Mouse (Mus musculus) hindbrain, embryonic 11.5 days (tissue): ENCODE data around the gene Msl3. TPM values are rescaled to one million over a fixed set of nuclear protein-coding genes. Genes with fewer than 3 reads are reported as not detected.
"Not testable (repeated sequence)": the region's sequence is repeated elsewhere in the genome, so short reads cannot be mapped to it uniquely, and the experiment has no call there.

ENCODE experiments used
- ATAC-seq: fragments of 200-750 bp; cut with Nextera tagmentation; 2 replicates; pipeline ENCODE4 v1.8.0; 2017; ENCODE audit warnings: mild to moderate bottlenecking, moderate TSS enrichment, moderate library complexity; ENCODE audit not compliant: low FRiP score
- DNase-seq: peaks from one replicate; pipeline ENCODE4 v3.0.0-alpha.2; 2015; ENCODE audit warnings: low spot score
- H3K27ac ChIP-seq: fragments of 300-500 bp; sonication (generic); 2 replicates; pipeline ENCODE4 v1.5.1; 2014; ENCODE audit warnings: mild to moderate bottlenecking, low read depth, low read length
- H3K27me3 ChIP-seq: fragments of 300-500 bp; sonication (generic); 2 replicates; pipeline ENCODE4 v1.6.1; 2014; ENCODE audit warnings: mild to moderate bottlenecking, low read length, moderate library complexity, mixed read lengths; ENCODE audit not compliant: control insufficient read depth, insufficient read depth
- H3K36me3 ChIP-seq: fragments of 300-500 bp; sonication (generic); 2 replicates; pipeline ENCODE4 v1.6.1; 2014; ENCODE audit warnings: mild to moderate bottlenecking, low read length, moderate library complexity, mixed read lengths; ENCODE audit not compliant: control insufficient read depth, insufficient read depth
- H3K4me1 ChIP-seq: fragments of 300-500 bp; sonication (generic); replicated peaks from 2 replicates; pipeline ENCODE4 v1.6.1; 2014; ENCODE audit warnings: low read length, mixed read lengths; ENCODE audit not compliant: control insufficient read depth, insufficient read depth
- H3K4me2 ChIP-seq: fragments of 300-500 bp; sonication (generic); replicated peaks from 2 replicates; pipeline ENCODE4 v1.6.1; 2014; ENCODE audit warnings: mild to moderate bottlenecking, low read depth, low read length
- H3K4me3 ChIP-seq: fragments of 300-500 bp; sonication (generic); 2 replicates; pipeline ENCODE4 v1.5.1; 2014; ENCODE audit warnings: low read depth, low read length
- H3K9ac ChIP-seq: fragments of 300-500 bp; sonication (generic); 2 replicates; pipeline ENCODE4 v1.6.1; 2014; ENCODE audit warnings: low read depth, low read length
- H3K9me3 ChIP-seq: fragments of 300-500 bp; sonication (generic); 2 replicates; pipeline ENCODE4 v1.6.1; 2016; ENCODE audit warnings: low read length; ENCODE audit not compliant: control insufficient read depth
- WGBS: fragments of 180-500 bp; shearing (Covaris S2); extraction: QIAGEN DNeasy Blood & Tissue Kit; methylation state at CpG from one replicate; pipeline ENCODE4 v1.1.7; 2014; 5-methylcytosine and 5-hydroxymethylcytosine counted together
- polyA plus RNA-seq: library from polyadenylated mRNA; unstranded; fragments of >200 nt; fragmentation: Nextera tagmentation; extraction: Ambion mirVana; gene quantifications from 2 replicates; pipeline ENCODE4 v1.2.1, GENCODE M21; 2014

Msl3 gene
- polyA plus RNA-seq, result 28.3 and 36.9 TPM in 2 replicates

DNA sequence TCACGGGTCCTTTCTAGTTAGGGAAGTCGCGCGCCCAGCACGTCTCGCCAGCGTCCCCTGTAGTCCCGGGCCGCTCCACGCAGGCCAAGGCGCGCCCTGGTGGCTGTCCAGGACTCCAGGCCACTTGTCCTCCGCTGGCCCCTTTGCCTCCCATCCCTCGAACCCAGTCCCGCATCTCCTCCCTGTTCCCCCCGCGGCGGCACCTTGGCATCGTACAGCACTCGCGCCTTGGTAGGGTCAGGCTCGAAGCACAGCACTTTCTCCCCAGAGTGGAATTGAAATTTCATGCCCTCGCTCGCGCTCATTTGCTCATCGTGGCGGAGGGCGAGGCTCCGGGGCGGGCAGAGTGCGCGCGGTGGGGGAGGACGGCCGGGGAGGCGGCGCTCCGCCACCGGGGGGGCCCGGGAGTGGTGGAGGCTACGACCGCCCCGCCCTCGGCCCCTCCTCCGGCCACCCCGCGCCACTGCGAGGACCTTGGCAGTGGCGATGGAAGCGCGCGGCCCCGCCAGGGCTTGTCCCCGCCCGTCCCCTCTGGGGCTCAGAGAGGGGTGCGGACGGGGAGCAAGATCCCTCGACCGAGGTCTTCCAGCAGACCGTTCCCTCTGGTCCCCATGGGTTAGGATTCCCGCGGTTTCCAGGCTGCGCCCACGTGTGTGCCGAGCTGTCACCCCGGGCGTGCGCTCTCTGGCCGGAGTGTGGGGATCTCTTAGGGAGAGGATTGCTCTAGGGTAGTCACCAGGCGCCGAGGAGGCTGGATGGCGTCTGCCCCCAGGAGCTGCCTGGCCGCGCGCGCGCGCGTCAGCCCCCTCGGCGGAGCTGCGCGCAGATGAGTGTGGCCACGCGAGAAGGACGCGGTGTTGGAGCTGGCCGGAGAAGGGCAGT lies at the start of gene Msl3:
Gene Msl3 (minus strand): TSS at position 374 of the 882 bp plus-strand sequence.
- ATAC-seq, result peak; percentile 91

DNA sequence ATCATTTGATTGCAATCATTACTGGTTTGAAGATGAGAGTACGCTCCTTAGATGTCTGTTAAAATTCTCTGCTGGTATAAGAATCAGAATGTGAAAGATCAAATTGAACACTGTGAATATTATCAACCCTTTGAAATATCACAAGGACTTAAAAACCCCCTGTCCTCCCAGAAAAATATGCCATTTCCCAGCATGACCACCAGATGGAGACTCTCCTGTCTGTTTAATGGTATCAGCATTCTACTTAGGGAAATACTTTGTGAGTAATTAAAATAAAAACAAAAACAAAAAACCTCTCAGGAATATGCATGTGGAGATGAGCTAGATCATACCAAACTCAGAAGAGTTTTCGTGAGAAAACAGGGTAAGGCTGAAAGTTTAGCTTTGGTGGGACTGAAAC lies 44.3 kb upstream of the Msl3 start:
- no peaks in the 10 kb centered on the region for H3K27me3 ChIP-seq

More for the DNA sequence above, at the start of gene Msl3:
- H3K4me2 ChIP-seq, result peak within 1 kb of the TSS; percentile 69
- H3K4me3 ChIP-seq, result peak within 1 kb of the TSS; percentile 45
- no peaks in the 10 kb centered on the region for H3K36me3 ChIP-seq
- H3K4me1 ChIP-seq, result no peaks in the 10 kb centered on the region
- H3K27ac ChIP-seq, result peak within 1 kb of the TSS; percentile 85
- WGBS, result 19% methylated on average over 60 of the region's 88 CpGs
- DNase-seq, result peak; percentile 82
- H3K9me3 ChIP-seq, result no peaks in the 10 kb centered on the region
- no peaks in the 10 kb centered on the region; the same call in 1 of the 2 replicates for H3K27me3 ChIP-seq
- peak within 1 kb of the TSS; percentile 68 for H3K9ac ChIP-seq

GRCm38 (mm10) chrX:168674407-168674962 lies 787 bp upstream of the Msl3 start:
- peak overlapping the region; percentile 69 for H3K4me2 ChIP-seq
- no peaks in the 10 kb centered on the region for H3K9me3 ChIP-seq
- peak overlapping the region; percentile 68; the same call in 1 of the 2 replicates for H3K9ac ChIP-seq
- no peaks in the 10 kb centered on the region for H3K36me3 ChIP-seq
- DNase-seq, result no peak
- ATAC-seq, result no peak
- H3K4me1 ChIP-seq, result no peaks in the 10 kb centered on the region
- peak overlapping the region; percentile 45 for H3K4me3 ChIP-seq
- no peaks in the 10 kb centered on the region; the same call in 1 of the 2 replicates for H3K27me3 ChIP-seq
- no peak overlapping the region; the same call in 1 of the 2 replicates for H3K27ac ChIP-seq
- 18% methylated on average over 10 of the region's 10 CpGs for WGBS

More for the DNA sequence above, 44.3 kb upstream of the Msl3 start:
- Histone ChIP-seq H3K9ac (no peak overlapping the region), H3K4me1 (no peaks in the 10 kb centered on the region), H3K9me3 (no peaks in the 10 kb centered on the region), H3K4me2 (no peak overlapping the region), H3K27ac (no peak overlapping the region), H3K4me3 (no peak overlapping the region), H3K36me3 (no peaks in the 10 kb centered on the region)
- ATAC-seq (no peak), DNase-seq (peak; percentile 0)
- WGBS, result 69% methylated on average over 2 of the region's 2 CpGs

GRCm38 (mm10) chrX:168672913-168673524 lies 679 bp downstream of the Msl3 start:
- WGBS, result 12% methylated on average over 26 of the region's 31 CpGs
- Histone ChIP-seq H3K36me3 (no peaks in the 10 kb centered on the region), H3K4me3 (peak overlapping the region; percentile 45), H3K9me3 (no peaks in the 10 kb centered on the region), H3K4me2 (peak overlapping the region; percentile 69), H3K4me1 (no peaks in the 10 kb centered on the region), H3K9ac (peak overlapping the region; percentile 34; the same call in 1 of the 2 replicates), H3K27ac (peak overlapping the region; percentile 85), H3K27me3 (no peaks in the 10 kb centered on the region; the same call in 1 of the 2 replicates)
- DNase-seq (no peak), ATAC-seq (peak; percentile 10; the same call in 1 of the 2 replicates)

GRCm38 (mm10) chrX:168672425-168672824 lies 1.3 kb downstream of the Msl3 start:
- Histone ChIP-seq H3K27me3 (no peaks in the 10 kb centered on the region; the same call in 1 of the 2 replicates), H3K4me2 (peak overlapping the region; percentile 69), H3K4me3 (peak overlapping the region; percentile 45), H3K36me3 (no peaks in the 10 kb centered on the region), H3K9me3 (no peaks in the 10 kb centered on the region), H3K27ac (no peak overlapping the region; the same call in 1 of the 2 replicates), H3K4me1 (no peaks in the 10 kb centered on the region), H3K9ac (no peak overlapping the region)
- 15% methylated on average over 9 of the region's 9 CpGs for WGBS
- peak; percentile 56 for DNase-seq
- peak; percentile 65 for ATAC-seq

DNA sequence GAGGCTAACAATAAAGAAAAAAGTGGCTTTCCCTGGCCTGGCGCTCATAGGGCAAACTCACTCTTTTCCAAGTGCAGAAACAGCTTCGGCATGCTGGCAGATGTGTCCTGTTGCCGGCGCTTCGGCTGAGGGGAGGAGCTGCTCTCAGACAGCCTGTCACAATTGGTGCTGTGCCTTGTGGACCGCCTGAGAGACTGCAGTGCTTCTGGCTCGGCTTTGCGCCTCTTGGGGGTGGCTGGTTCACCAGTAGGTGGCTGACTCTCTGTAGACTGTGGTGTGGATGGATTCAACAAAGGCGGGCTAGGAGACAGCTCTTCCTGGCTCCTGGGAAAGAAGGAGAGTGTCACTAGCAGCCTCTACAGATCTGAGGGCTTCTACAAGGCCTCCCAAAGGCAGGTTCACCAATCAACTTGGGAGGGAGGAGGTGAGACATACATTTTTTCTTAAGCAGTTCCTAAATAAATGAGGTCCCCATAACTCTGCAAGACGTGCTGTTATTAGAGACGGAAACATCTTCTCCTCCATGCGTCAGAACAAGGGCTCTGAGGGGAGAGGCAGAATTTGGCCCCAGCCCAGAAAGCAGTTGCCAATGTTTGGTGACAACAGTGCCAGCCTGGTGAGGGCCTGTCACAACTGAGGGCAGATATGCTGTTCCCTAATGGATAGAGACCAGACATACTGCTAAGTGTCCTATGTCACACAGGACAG lies 9.6 kb downstream of the Msl3 start:
- no peaks in the 10 kb centered on the region for H3K4me1 ChIP-seq
- no peaks in the 10 kb centered on the region for H3K27me3 ChIP-seq
- H3K4me3 ChIP-seq, result no peak overlapping the region
- H3K36me3 ChIP-seq, result no peaks in the 10 kb centered on the region
- H3K9ac ChIP-seq, result no peak overlapping the region
- H3K27ac ChIP-seq, result no peak overlapping the region
- H3K9me3 ChIP-seq, result no peaks in the 10 kb centered on the region
- DNase-seq (no peak), ATAC-seq (no peak)
- no peak overlapping the region for H3K4me2 ChIP-seq
- WGBS, result 75% methylated on average over 12 of the region's 12 CpGs

DNA sequence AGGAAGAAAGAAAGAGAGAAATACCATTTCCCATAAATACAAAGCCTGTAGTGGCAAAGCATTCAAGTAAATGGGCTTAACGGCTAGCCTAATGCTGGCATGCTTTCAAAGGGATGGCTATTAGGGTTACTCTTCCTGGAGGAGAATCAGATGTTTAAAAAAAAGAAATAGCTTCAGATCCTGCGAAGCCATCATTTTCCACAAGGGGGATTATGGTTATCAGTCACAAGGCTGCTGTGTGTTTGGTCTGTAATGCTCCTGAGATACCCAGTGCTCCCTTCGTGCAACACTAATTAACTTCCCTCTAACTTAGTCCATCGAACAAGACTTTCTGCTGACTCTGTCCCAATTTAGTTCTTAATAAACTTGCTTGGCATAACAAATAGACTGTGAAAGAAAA lies 13.5 kb downstream of the Msl3 start:
- no peaks in the 10 kb centered on the region for H3K9me3 ChIP-seq
- H3K4me1 ChIP-seq, result no peaks in the 10 kb centered on the region
- no peak overlapping the region for H3K4me2 ChIP-seq
- no peak overlapping the region for H3K4me3 ChIP-seq
- H3K27ac ChIP-seq, result no peak overlapping the region
- no peak for ATAC-seq
- peak; percentile 2 for DNase-seq
- H3K27me3 ChIP-seq, result no peaks in the 10 kb centered on the region
- H3K36me3 ChIP-seq, result no peaks in the 10 kb centered on the region
- WGBS, result 75% methylated on average over 4 of the region's 4 CpGs
- no peak overlapping the region for H3K9ac ChIP-seq

- not testable (repeated sequence) for H3K27me3 ChIP-seq, H3K4me1 ChIP-seq, H3K4me3 ChIP-seq, H3K27ac ChIP-seq, H3K4me2 ChIP-seq, ATAC-seq, H3K9ac ChIP-seq, H3K9me3 ChIP-seq, H3K36me3 ChIP-seq
- peak; percentile 37 for DNase-seq
- WGBS, result 52% methylated on average over 4 of the region's 4 CpGs
Measured at GRCm38 (mm10) chrX:168659803-168660202, 13.9 kb downstream of the Msl3 start.
